Mouse (Mus musculus) cerebellum, adult 2 months (tissue): ENCODE results near the gene Fbln2. TPM values are rescaled to one million over a fixed set of nuclear protein-coding genes. Genes with fewer than 3 reads are reported as not detected.
A peak's percentile ranks its signal among the peaks of the same experiment; 100 is the strongest.

ENCODE experiments used
- DNase-seq, 2 experiments: peaks; one replicate each; pipeline ENCODE4 v3.0.0; 2021
- H3K27ac ChIP-seq: fragments of 200-500 bp; 2 replicates; pipeline ENCODE4 v1.5.1; 2012; ENCODE audit warnings: low read length, control low read depth, inconsistent platforms; ENCODE audit not compliant: insufficient read depth
- H3K27me3 ChIP-seq: fragments of 200-500 bp; 2 replicates; pipeline ENCODE4 v1.6.1; 2012; ENCODE audit warnings: inconsistent platforms, mild to moderate bottlenecking, low read length, moderate library complexity; ENCODE audit not compliant: control insufficient read depth, insufficient read depth
- H3K4me1 ChIP-seq: fragments of 200-500 bp; 2 replicates; pipeline ENCODE4 v1.6.1; 2011; ENCODE audit warnings: low read length; ENCODE audit not compliant: control insufficient read depth, insufficient read depth
- H3K4me3 ChIP-seq: fragments of 200-500 bp; replicated peaks from 2 replicates; pipeline ENCODE3; 2011; ENCODE audit warnings: mild to moderate bottlenecking, low read depth, low read length, control low read depth; ENCODE audit not compliant: insufficient read depth
- CTCF ChIP-seq: fragments of 200-500 bp; IDR thresholded peaks from 2 replicates; pipeline ENCODE4 v1.5.1; 2011; ENCODE audit warnings: low read depth, mild to moderate bottlenecking, control low read depth, low read length, moderate library complexity, borderline replicate concordance; ENCODE audit not compliant: insufficient read depth
- POLR2A ChIP-seq: fragments of 200-500 bp; IDR thresholded peaks from 2 replicates; pipeline ENCODE4 v1.6.1; 2011; ENCODE audit warnings: low read length, control low read depth, borderline replicate concordance; ENCODE audit not compliant: insufficient read depth
- WGBS: fragments of 180-500 bp; shearing (Covaris S2); methylation state at CpG from one replicate; pipeline ENCODE4 v1.1.7; 2018; 5-methylcytosine and 5-hydroxymethylcytosine counted together
- polyA plus RNA-seq: library from polyadenylated mRNA; depleted of rRNA; stranded (reverse); fragments of >200 nt; gene quantifications from 2 replicates; pipeline ENCODE4 v1.2.3, GENCODE M21; 2012

Fbln2 gene
- polyA plus RNA-seq, 1 experiment = 3.3 TPM

- no peak for TF ChIP-seq CTCF
- peaks cover 36% of the 10 kb centered on the region for H3K4me1 ChIP-seq
- no peak for DNase-seq
- WGBS = 91% methylated on average over 1 of the region's 1 CpGs
- no peaks in the 10 kb centered on the region for H3K27me3 ChIP-seq
- H3K27ac ChIP-seq = no peak overlapping the region
- no peak overlapping the region for H3K4me3 ChIP-seq
These were observed 76.7 kb downstream of the Fbln2 start for GRCm38 (mm10) chr6:91288961-91289360.

DNA sequence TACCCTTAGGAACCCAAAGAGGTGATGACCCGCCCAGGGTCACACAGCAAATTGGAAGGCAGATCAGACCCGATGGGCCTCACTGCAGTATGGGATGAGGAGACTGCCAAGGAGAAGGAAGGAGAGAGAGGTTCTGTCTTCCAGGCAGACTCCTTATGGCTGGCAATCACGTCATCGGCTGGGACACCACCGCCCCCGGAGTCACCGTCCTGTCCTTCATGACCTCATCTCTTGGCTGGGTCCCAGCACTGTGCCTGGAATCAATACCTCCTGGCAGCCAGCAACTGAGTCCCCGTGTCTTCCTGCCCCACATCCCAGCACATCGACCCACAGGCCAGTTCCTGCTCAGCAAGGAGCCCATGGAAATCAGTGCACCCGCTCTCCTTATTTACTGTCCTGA is 78.7 kb downstream of the Fbln2 start:
- TF ChIP-seq CTCF = no peak
- TF ChIP-seq POLR2A = no peak
- Histone ChIP-seq H3K4me3 (no peak overlapping the region), H3K27me3 (no peaks in the 10 kb centered on the region), H3K4me1 (peaks cover 33% of the 10 kb centered on the region), H3K27ac (no peak overlapping the region)
- WGBS = 14% methylated on average over 10 of the region's 10 CpGs
- peak; percentile 83 to 86 for DNase-seq

GRCm38 (mm10) chr6:91295431-91295830 is 83.2 kb downstream of the Fbln2 start:
- no peaks in the 10 kb centered on the region for H3K27me3 ChIP-seq
- peaks cover 13% of the 10 kb centered on the region for H3K4me1 ChIP-seq
- no peak overlapping the region for H3K4me3 ChIP-seq
- H3K27ac ChIP-seq = no peak overlapping the region
- DNase-seq = no peak
- 91% methylated on average over 4 of the region's 4 CpGs for WGBS
- TF ChIP-seq CTCF (no peak), POLR2A (no peak)

DNA sequence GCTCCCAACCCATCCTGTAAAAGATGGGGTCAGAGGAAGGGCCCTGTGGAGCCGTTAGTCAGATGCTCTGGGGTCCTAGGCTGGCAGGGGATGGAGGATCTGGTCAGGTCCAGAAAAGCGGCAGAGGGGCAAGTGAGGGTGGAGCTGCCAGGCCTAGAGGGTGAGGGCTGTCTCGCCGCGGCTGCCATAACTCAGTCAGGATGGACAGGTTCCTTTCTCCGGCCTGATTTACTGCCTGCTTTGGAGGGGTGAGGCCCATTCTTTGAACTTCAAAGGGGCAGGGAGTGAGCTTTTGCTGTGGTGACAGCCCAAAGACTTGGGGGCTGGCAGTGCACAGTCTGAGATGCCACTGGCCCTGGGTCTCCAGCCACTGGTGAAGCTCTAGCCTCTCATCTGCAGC is 86.6 kb downstream of the Fbln2 start:
- no peaks in the 10 kb centered on the region for H3K27me3 ChIP-seq
- TF ChIP-seq POLR2A (no peak), CTCF (no peak)
- DNase-seq = no peak
- H3K27ac ChIP-seq = no peak overlapping the region
- no peaks in the 10 kb centered on the region for H3K4me1 ChIP-seq
- 77% methylated on average over 6 of the region's 6 CpGs for WGBS
- H3K4me3 ChIP-seq = no peak overlapping the region

DNA sequence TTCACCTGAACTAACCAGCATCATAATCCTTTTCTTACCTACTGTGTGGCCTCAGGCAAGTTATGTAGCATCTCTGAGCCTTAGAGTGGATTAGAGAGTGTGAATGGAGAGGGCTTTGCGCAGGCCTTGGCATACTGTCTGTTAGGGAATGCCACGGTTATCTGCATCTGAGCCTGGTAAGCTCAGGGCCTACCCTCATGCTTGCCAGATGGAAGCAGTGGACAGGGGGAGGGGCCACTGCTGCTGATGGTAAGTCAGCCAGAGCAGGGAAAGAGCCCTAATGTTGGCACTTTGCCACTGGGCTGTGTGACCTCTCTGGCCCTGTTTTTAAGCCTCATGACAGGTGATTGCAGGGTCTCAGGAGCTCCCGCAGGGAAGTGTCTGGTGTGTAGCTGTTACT is 87.8 kb downstream of the Fbln2 start:
- no peak for DNase-seq
- WGBS = 77% methylated on average over 3 of the region's 3 CpGs
- no peak for TF ChIP-seq POLR2A
- TF ChIP-seq CTCF = no peak
- Histone ChIP-seq H3K4me1 (no peaks in the 10 kb centered on the region), H3K27me3 (no peaks in the 10 kb centered on the region), H3K27ac (no peak overlapping the region), H3K4me3 (no peak overlapping the region)

DNA sequence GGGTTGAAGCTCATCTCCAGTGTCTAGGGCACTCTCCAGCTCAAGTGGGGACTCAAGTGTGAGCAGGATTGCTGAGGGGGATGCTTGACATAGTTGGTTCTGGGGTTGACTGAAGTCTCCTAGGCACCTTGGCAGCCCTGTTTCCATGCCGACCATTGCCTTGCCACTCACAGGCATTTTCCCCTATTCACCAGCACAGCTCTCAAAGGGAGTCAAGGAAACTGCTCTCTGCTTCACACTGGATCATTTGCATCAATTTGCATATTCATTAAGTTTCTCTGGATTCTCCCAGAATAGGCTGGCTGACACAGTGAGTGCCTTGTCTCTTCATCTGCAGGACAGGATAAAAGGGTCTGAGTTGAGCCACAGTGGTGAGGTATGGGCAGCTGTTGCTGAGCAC is 89.6 kb downstream of the Fbln2 start:
- no peak overlapping the region; the same call in 1 of the 2 replicates for H3K27ac ChIP-seq
- DNase-seq = peak in 1 of 2 experiments; percentile 52
- WGBS = 46% methylated on average over 1 of the region's 1 CpGs
- H3K27me3 ChIP-seq = no peaks in the 10 kb centered on the region
- no peaks in the 10 kb centered on the region for H3K4me1 ChIP-seq
- H3K4me3 ChIP-seq = no peak overlapping the region
- no peak for TF ChIP-seq POLR2A
- no peak for TF ChIP-seq CTCF

DNA sequence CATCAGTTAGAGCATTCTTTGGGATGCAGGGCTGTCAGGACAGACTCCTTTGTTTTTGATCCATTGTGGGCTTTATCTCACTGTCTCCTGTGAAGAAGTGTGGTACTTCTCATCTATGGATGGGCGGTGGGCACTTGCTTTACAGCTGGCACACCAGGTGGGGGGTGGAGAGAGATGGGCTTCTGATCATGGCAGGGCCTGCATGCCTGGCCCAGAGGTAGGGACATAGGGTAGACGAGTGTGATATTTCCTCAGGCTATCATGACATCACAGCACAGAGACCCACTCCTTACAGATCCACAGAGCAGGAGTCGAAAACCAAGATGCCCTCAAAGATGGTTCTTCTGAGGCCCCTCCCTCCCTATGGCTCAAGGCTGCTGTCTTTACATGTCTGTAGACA is 90.1 kb downstream of the Fbln2 start:
- H3K4me3 ChIP-seq = no peak overlapping the region
- no peaks in the 10 kb centered on the region for H3K4me1 ChIP-seq
- DNase-seq = no peak
- no peak for TF ChIP-seq CTCF
- H3K27ac ChIP-seq = no peak overlapping the region; the same call in 1 of the 2 replicates
- no peaks in the 10 kb centered on the region for H3K27me3 ChIP-seq
- 69% methylated on average over 3 of the region's 3 CpGs for WGBS

DNA sequence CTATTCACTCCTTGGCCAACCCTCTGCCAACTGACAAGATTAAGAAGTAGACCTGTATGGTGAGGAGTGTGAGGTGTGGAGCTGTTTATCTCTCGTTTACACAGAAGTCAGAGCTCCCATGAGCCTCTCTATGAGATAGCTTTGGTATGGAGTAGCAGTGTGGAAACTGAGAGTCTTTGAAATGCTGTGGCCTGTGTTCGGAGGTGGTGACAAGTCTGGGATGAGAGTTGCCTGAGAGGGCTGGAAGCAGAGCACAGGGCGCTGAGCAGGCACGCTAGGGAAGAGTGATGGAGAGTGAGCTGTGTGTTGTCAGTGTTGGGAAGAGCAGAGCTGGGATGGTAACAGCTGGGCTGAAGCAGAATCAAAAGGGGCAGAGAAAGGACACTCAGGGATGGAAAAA is 91.9 kb downstream of the Fbln2 start:
- Histone ChIP-seq H3K4me3 (no peak overlapping the region), H3K4me1 (peaks cover 4% of the 10 kb centered on the region; the same call in 1 of the 2 replicates), H3K27me3 (no peaks in the 10 kb centered on the region), H3K27ac (no peak overlapping the region)
- WGBS = 91% methylated on average over 4 of the region's 4 CpGs
- DNase-seq = no peak
- TF ChIP-seq POLR2A = no peak
- TF ChIP-seq CTCF = no peak

- Histone ChIP-seq H3K27me3 (no peaks in the 10 kb centered on the region), H3K27ac (no peak overlapping the region), H3K4me3 (no peak overlapping the region), H3K4me1 (peaks cover 4% of the 10 kb centered on the region; the same call in 1 of the 2 replicates)
- TF ChIP-seq POLR2A (no peak), CTCF (no peak)
- DNase-seq = peak; percentile 12 to 45
- WGBS = 13% methylated on average over 1 of the region's 1 CpGs
These were observed 95.7 kb downstream of the Fbln2 start for GRCm38 (mm10) chr6:91307972-91308371.
